Mouse (Mus musculus): ENCODE results near the gene D930020B18Rik.

- TF ChIP-seq POLR2A (IDR thresholded peaks at IDR 0.05; ENCODE audit: borderline replicate concordance, low read depth, low read length) (no peak), CTCF (IDR thresholded peaks at IDR 0.05; ENCODE audit: low read depth, low read length) (no peak)
Measured at GRCm38 (mm10) chr10:121640944-121641271, 480 bp upstream of the D930020B18Rik start.

Data from bone marrow macrophage, adult 2 months (primary cell).